Mouse (Mus musculus) E14TG2a.4 (cell line): ENCODE data around the gene Mkln1.

Source experiments
- H3K27me3 ChIP-seq: 2 replicates; pipeline ENCODE4 v1.6.1; 2014; ENCODE audit warnings: low read length, control low read depth; ENCODE audit not compliant: insufficient read depth
- H3K36me3 ChIP-seq: 2 replicates; pipeline ENCODE4 v1.6.1; 2014; ENCODE audit warnings: low read length, control low read depth; ENCODE audit not compliant: insufficient read depth
- H3K4me1 ChIP-seq: replicated peaks from 2 replicates; pipeline ENCODE4 v1.6.1; 2014; ENCODE audit warnings: low read depth, low read length, control low read depth
- H3K4me3 ChIP-seq: replicated peaks from 2 replicates; pipeline ENCODE4 v1.5.1; 2014; ENCODE audit warnings: mild to moderate bottlenecking, low read length
- H3K9me3 ChIP-seq: 2 replicates; pipeline ENCODE4 v1.6.1; 2014; ENCODE audit warnings: low read length, control low read depth
- CTCF ChIP-seq: conservative IDR thresholded peaks from 2 replicates; pipeline ENCODE4 v1.5.1; 2014; ENCODE audit warnings: low read length
- NANOG ChIP-seq: IDR thresholded peaks from 2 replicates; pipeline ENCODE4 v1.6.1; 2014; ENCODE audit warnings: borderline replicate concordance, low read length, mixed read lengths
- POU5F1 ChIP-seq: IDR thresholded peaks from 2 replicates; pipeline ENCODE4 v1.6.1; 2014; ENCODE audit warnings: low read length, borderline replicate concordance

Mkln1 gene

DNA sequence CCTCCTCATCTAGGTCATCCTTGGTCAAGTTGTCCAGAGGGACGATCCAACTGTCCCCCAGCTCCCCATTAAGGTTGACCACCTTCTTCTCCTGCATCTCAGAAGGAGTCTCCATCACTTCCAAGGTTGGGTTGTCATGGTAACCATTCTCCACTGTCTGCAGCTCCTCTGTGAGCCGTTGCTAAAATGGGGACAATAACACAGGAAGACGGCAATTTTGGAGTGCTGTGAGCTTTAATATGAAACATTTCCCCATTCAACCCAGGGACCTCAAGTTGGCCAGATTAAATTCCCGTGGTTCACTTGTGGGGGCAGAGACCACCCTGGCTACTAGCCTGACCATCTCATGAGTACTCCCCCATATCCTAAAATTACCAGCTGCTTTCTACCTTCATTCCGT lies 124.5 kb downstream of the Mkln1 start:
- Histone ChIP-seq H3K4me3 (no peak overlapping the region), H3K9me3 (no peaks in the 10 kb centered on the region), H3K27me3 (no peaks in the 10 kb centered on the region), H3K36me3 (peaks cover 48% of the 10 kb centered on the region), H3K4me1 (peaks cover 34% of the 10 kb centered on the region)
- no peak for TF ChIP-seq POU5F1
- no peak for TF ChIP-seq NANOG
- TF ChIP-seq CTCF, result no peak

DNA sequence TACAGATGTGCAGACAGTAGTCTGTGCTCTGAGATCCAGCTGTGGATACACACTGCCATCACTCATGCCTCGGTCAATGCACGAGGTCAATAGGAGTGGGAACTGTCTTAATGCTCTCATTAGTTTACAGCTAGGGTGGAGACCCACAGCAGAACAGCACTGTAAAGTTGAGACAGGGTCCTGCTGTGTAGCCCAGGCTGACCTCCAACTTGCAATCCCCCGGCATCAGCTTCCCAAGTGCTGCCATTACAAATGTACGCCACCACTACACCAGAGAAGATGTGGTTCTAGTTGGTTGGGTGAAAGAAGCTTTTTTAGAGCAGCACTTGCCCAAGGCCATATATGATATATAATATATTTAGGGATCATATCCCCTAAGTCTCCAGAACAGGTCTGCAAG lies 125.1 kb downstream of the Mkln1 start:
- H3K36me3 ChIP-seq, result peaks cover 52% of the 10 kb centered on the region
- H3K27me3 ChIP-seq, result no peaks in the 10 kb centered on the region
- H3K4me3 ChIP-seq, result no peak overlapping the region
- peaks cover 40% of the 10 kb centered on the region for H3K4me1 ChIP-seq
- H3K9me3 ChIP-seq, result no peaks in the 10 kb centered on the region
- TF ChIP-seq NANOG (no peak), POU5F1 (no peak), CTCF (no peak)

GRCm38 (mm10) chr6:31524121-31524520 lies 125.6 kb downstream of the Mkln1 start:
- H3K9me3 ChIP-seq, result no peaks in the 10 kb centered on the region
- H3K4me3 ChIP-seq, result no peak overlapping the region
- TF ChIP-seq NANOG, result no peak
- H3K4me1 ChIP-seq, result peaks cover 43% of the 10 kb centered on the region
- H3K36me3 ChIP-seq, result peaks cover 53% of the 10 kb centered on the region
- no peaks in the 10 kb centered on the region for H3K27me3 ChIP-seq

DNA sequence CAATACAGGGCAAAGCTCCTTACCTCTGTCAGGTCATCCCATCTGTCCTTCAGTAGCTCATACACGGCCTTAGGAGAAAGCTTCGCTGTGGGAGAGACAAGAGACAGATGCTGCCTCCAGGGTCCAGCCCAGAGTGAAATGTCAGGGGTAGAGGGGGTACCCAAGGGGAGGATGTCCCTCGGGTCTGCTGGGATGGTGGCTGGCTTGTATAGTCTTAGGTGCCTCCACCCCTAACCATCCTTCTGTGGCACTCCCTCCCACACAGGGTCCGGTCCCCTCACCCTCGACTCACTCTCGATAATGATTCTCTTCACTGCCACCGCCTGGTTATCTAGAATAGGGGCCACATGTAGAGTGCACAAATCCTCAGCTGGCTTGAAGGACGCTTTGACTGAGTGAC lies 126.1 kb downstream of the Mkln1 start:
- no peaks in the 10 kb centered on the region for H3K27me3 ChIP-seq
- TF ChIP-seq CTCF (no peak), POU5F1 (no peak), NANOG (no peak)
- H3K4me1 ChIP-seq, result peaks cover 43% of the 10 kb centered on the region
- H3K4me3 ChIP-seq, result no peak overlapping the region
- no peaks in the 10 kb centered on the region for H3K9me3 ChIP-seq
- peaks cover 53% of the 10 kb centered on the region for H3K36me3 ChIP-seq

GRCm38 (mm10) chr6:31525231-31525900 lies 126.8 kb downstream of the Mkln1 start:
- Histone ChIP-seq H3K36me3 (peaks cover 53% of the 10 kb centered on the region), H3K9me3 (peaks cover 4% of the 10 kb centered on the region), H3K4me3 (no peak overlapping the region), H3K4me1 (peaks cover 43% of the 10 kb centered on the region), H3K27me3 (no peaks in the 10 kb centered on the region)
- TF ChIP-seq NANOG, result no peak
- peak; percentile 79 for TF ChIP-seq CTCF

- Histone ChIP-seq H3K9me3 (peaks cover 4% of the 10 kb centered on the region), H3K4me1 (peaks cover 49% of the 10 kb centered on the region), H3K36me3 (peaks cover 47% of the 10 kb centered on the region), H3K27me3 (no peaks in the 10 kb centered on the region), H3K4me3 (0 out of 2 replicates have a peak overlapping the region, but pooled peaks have one; percentile 17)
- TF ChIP-seq CTCF (no peak), NANOG (no peak), POU5F1 (no peak)
Measured at GRCm38 (mm10) chr6:31526929-31527328, 128.4 kb downstream of the Mkln1 start.

GRCm38 (mm10) chr6:31527897-31528296 lies 129.4 kb downstream of the Mkln1 start:
- no peaks in the 10 kb centered on the region for H3K27me3 ChIP-seq
- TF ChIP-seq CTCF (peak; percentile 47), NANOG (no peak), POU5F1 (no peak)

GRCm38 (mm10) chr6:31528339-31528738 lies 129.8 kb downstream of the Mkln1 start:
- peaks cover 51% of the 10 kb centered on the region for H3K4me1 ChIP-seq
- peaks cover 33% of the 10 kb centered on the region for H3K36me3 ChIP-seq
- H3K9me3 ChIP-seq, result peaks cover 4% of the 10 kb centered on the region
- H3K27me3 ChIP-seq, result no peaks in the 10 kb centered on the region
- no peak for TF ChIP-seq CTCF
- no peak for TF ChIP-seq POU5F1
- TF ChIP-seq NANOG, result no peak
- no peak overlapping the region for H3K4me3 ChIP-seq

More at GRCm38 (mm10) chr6:31527897-31528296, 129.4 kb downstream of the Mkln1 start:
- H3K36me3 ChIP-seq, result peaks cover 37% of the 10 kb centered on the region
- peaks cover 51% of the 10 kb centered on the region for H3K4me1 ChIP-seq
- H3K9me3 ChIP-seq, result peaks cover 4% of the 10 kb centered on the region
- no peak overlapping the region for H3K4me3 ChIP-seq

DNA sequence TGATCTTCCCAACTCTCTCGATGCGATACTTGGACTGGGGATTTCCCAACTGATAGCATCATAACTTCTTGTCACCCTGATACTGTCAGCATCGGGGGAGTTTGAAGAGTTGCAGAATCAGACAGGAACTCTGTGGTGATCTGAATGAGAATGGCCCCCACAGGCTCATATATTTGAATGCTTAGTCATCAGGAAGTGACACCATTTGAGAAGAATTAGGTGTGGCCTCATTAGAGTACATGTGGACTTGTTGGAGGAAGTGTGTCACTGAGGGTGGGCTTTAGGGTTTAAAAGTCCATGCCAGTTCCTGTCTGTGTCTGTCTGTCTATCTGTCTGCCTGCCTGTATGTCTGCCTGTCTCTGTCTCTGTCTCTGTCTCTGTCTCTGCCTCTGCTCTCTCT lies 133.3 kb downstream of the Mkln1 start:
- H3K4me3 ChIP-seq, result no peak overlapping the region
- no peaks in the 10 kb centered on the region for H3K27me3 ChIP-seq
- H3K9me3 ChIP-seq, result peaks cover 4% of the 10 kb centered on the region
- no peak for TF ChIP-seq NANOG
- TF ChIP-seq POU5F1, result no peak
- no peak for TF ChIP-seq CTCF
- H3K36me3 ChIP-seq, result peaks cover 5% of the 10 kb centered on the region; the same call in 1 of the 2 replicates
- peaks cover 28% of the 10 kb centered on the region for H3K4me1 ChIP-seq
